Mouse (Mus musculus) myocyte (in vitro differentiated cells): Measurements from ENCODE around the gene Chaf1a.

ENCODE experiments used
- CEBPB ChIP-seq: IDR thresholded peaks from 2 replicates; pipeline ENCODE4 v1.6.1; 2011; ENCODE audit warnings: mild to moderate bottlenecking, moderate library complexity; ENCODE audit not compliant: poor library complexity, insufficient read depth, severe bottlenecking
- E2F4 ChIP-seq: IDR thresholded peaks from one replicate; pipeline ENCODE4 v1.6.1; 2011; ENCODE audit warnings: mild to moderate bottlenecking, control low read depth, moderate library complexity; ENCODE audit not compliant: insufficient read depth
- MAX ChIP-seq: IDR thresholded peaks from one replicate; pipeline ENCODE4 v1.6.1; 2011; ENCODE audit warnings: low read depth, mild to moderate bottlenecking, control low read depth
- MYOD1 ChIP-seq, 3 experiments: IDR thresholded peaks; one replicate each; pipeline ENCODE4 v1.6.1; 2011; ENCODE audit warnings: control low read depth in 2 of 3, low read depth in 2 of 3, mild to moderate bottlenecking in 2 of 3, moderate library complexity in 1 of 3; ENCODE audit not compliant: insufficient read length in 2 of 3, control insufficient read depth in 1 of 3
- MYOG ChIP-seq, 3 experiments: IDR thresholded peaks; one replicate each; pipeline ENCODE4 v1.6.1; 2011; ENCODE audit warnings: control low read depth in 2 of 3, low read depth in 2 of 3, mild to moderate bottlenecking in 2 of 3; ENCODE audit not compliant: insufficient read length in 2 of 3, control insufficient read depth in 1 of 3, insufficient read depth in 1 of 3
- POLR2A ChIP-seq: IDR thresholded peaks from one replicate; pipeline ENCODE4 v1.6.1; 2011; ENCODE audit warnings: low read depth, mild to moderate bottlenecking, control low read depth, moderate library complexity; ENCODE audit not compliant: insufficient read length
- POLR2AphosphoS2 ChIP-seq: IDR thresholded peaks from one replicate; pipeline ENCODE4 v1.6.1; 2011; ENCODE audit warnings: low read depth, control low read depth; ENCODE audit not compliant: insufficient read length
- TCF12 ChIP-seq: IDR thresholded peaks from one replicate; pipeline ENCODE4 v1.6.1; 2011; ENCODE audit warnings: mild to moderate bottlenecking, control low read depth; ENCODE audit not compliant: poor library complexity, insufficient read depth, severe bottlenecking
- TCF3 ChIP-seq: IDR thresholded peaks from one replicate; pipeline ENCODE4 v1.6.1; 2011; ENCODE audit warnings: low read depth, control low read depth; ENCODE audit not compliant: insufficient read length
- USF1 ChIP-seq: IDR thresholded peaks from one replicate; pipeline ENCODE4 v1.6.1; 2011; ENCODE audit warnings: low read depth, mild to moderate bottlenecking, control low read depth, moderate library complexity

GRCm38 (mm10) chr17:56034726-56035100 lies 5.5 kb upstream of the Chaf1a start:
- TF ChIP-seq MYOG (IDR thresholded peaks at IDR 0.05; ENCODE audit: control insufficient read depth in 1 of 3, insufficient read depth in 1 of 3, insufficient read length in 2 of 3, low read depth in 2 of 3) (no peak), POLR2A (no peak), POLR2AphosphoS2 (no peak), USF1 (no peak), E2F4 (no peak), TCF12 (no peak), MYOD1 (IDR thresholded peaks at IDR 0.05; ENCODE audit: control insufficient read depth in 1 of 3, insufficient read length in 2 of 3, low read depth in 2 of 3) (no peak), MAX (no peak), TCF3 (no peak), CEBPB (no peak)
